Mouse (Mus musculus) stomach, embryonic 16.5 days (tissue): ENCODE results near the gene Trim62. TPM values are rescaled to one million over a fixed set of nuclear protein-coding genes. Genes with fewer than 3 reads are reported as not detected.

Experiments used
- ATAC-seq: fragments of 200-750 bp; cut with Nextera tagmentation; 2 replicates; pipeline ENCODE4 v1.8.0; 2017; ENCODE audit warnings: moderate number of reproducible peaks, moderate TSS enrichment; ENCODE audit not compliant: insufficient read depth, low FRiP score
- H3K27ac ChIP-seq: fragments of 300-500 bp; sonication (generic); 2 replicates; pipeline ENCODE4 v1.5.1; 2014; ENCODE audit warnings: low read length
- H3K27me3 ChIP-seq: fragments of 300-500 bp; sonication (generic); 2 replicates; pipeline ENCODE4 v1.6.1; 2014; ENCODE audit warnings: low read length, control low read depth, mixed read lengths; ENCODE audit not compliant: control insufficient read depth, insufficient read depth
- H3K36me3 ChIP-seq: fragments of 300-500 bp; sonication (generic); 2 replicates; pipeline ENCODE4 v1.6.1; 2014; ENCODE audit warnings: low read length; ENCODE audit not compliant: control insufficient read depth, insufficient read depth
- H3K4me1 ChIP-seq: fragments of 300-500 bp; sonication (generic); 2 replicates; pipeline ENCODE4 v1.6.1; 2014; ENCODE audit warnings: low read length, control low read depth, mixed read lengths; ENCODE audit not compliant: control insufficient read depth, insufficient read depth
- H3K4me2 ChIP-seq: fragments of 300-500 bp; sonication (generic); 2 replicates; pipeline ENCODE4 v1.6.1; 2014; ENCODE audit warnings: low read depth, low read length, mixed read lengths
- H3K4me3 ChIP-seq: fragments of 300-500 bp; sonication (generic); replicated peaks from 2 replicates; pipeline ENCODE4 v1.5.1; 2014; ENCODE audit warnings: mild to moderate bottlenecking, low read length
- H3K9ac ChIP-seq: fragments of 300-500 bp; sonication (generic); 2 replicates; pipeline ENCODE4 v1.6.1; 2014; ENCODE audit warnings: low read length
- H3K9me3 ChIP-seq: fragments of 300-500 bp; sonication (generic); replicated peaks from 2 replicates; pipeline ENCODE4 v1.6.1; 2016; ENCODE audit warnings: low read length, control low read depth; ENCODE audit not compliant: control insufficient read depth
- WGBS: fragments of 180-500 bp; shearing (Covaris S2); extraction: QIAGEN DNeasy Blood & Tissue Kit; methylation state at CpG from one replicate; pipeline ENCODE4 v1.1.7; 2014; 5-methylcytosine and 5-hydroxymethylcytosine counted together
- polyA plus RNA-seq: library from polyadenylated mRNA; unstranded; fragments of >200 nt; fragmentation: Nextera tagmentation; extraction: Ambion mirVana; gene quantifications from 2 replicates; pipeline ENCODE4 v1.2.1, GENCODE M21; 2015

Gene Trim62
- polyA plus RNA-seq, 1 experiment from 2014 or later, result 2.8 TPM

GRCm38 (mm10) chr4:128888436-128888990 lies 5.1 kb downstream of the Trim62 start:
- no peak overlapping the region for H3K9ac ChIP-seq
- 85% methylated on average over 6 of the region's 6 CpGs for WGBS
- no peak for ATAC-seq
- H3K36me3 ChIP-seq, result 0 out of 2 replicates have a peak, but pooled peaks cover 3% of the 10 kb centered on the region
- H3K4me3 ChIP-seq, result no peak overlapping the region
- peaks cover 10% of the 10 kb centered on the region for H3K4me1 ChIP-seq
- H3K27me3 ChIP-seq, result peaks cover 4% of the 10 kb centered on the region; the same call in 1 of the 2 replicates
- H3K9me3 ChIP-seq, result no peaks in the 10 kb centered on the region
- H3K27ac ChIP-seq, result no peak overlapping the region
- no peak overlapping the region for H3K4me2 ChIP-seq

GRCm38 (mm10) chr4:128889752-128890630 lies 6.6 kb downstream of the Trim62 start:
- Histone ChIP-seq H3K4me1 (peaks cover 4% of the 10 kb centered on the region; the same call in 1 of the 2 replicates), H3K9me3 (no peaks in the 10 kb centered on the region), H3K36me3 (0 out of 2 replicates have a peak, but pooled peaks cover 3% of the 10 kb centered on the region), H3K27me3 (no peaks in the 10 kb centered on the region), H3K9ac (no peak overlapping the region), H3K4me3 (no peak overlapping the region), H3K4me2 (no peak overlapping the region), H3K27ac (no peak overlapping the region)
- ATAC-seq, result no peak
- 78% methylated on average over 12 of the region's 12 CpGs for WGBS

- H3K4me3 ChIP-seq, result no peak overlapping the region
- H3K9me3 ChIP-seq, result no peaks in the 10 kb centered on the region
- no peak overlapping the region for H3K9ac ChIP-seq
- no peak overlapping the region for H3K4me2 ChIP-seq
- 26% methylated on average over 1 of the region's 1 CpGs for WGBS
- H3K4me1 ChIP-seq, result peaks cover 4% of the 10 kb centered on the region; the same call in 1 of the 2 replicates
- H3K36me3 ChIP-seq, result no peaks in the 10 kb centered on the region
- H3K27me3 ChIP-seq, result no peaks in the 10 kb centered on the region
- H3K27ac ChIP-seq, result no peak overlapping the region
- no peak for ATAC-seq
These were observed 7.8 kb downstream of the Trim62 start for GRCm38 (mm10) chr4:128891157-128891556.

- H3K27me3 ChIP-seq, result no peaks in the 10 kb centered on the region
- no peak overlapping the region for H3K9ac ChIP-seq
- no peaks in the 10 kb centered on the region for H3K4me1 ChIP-seq
- no peak for ATAC-seq
- H3K4me3 ChIP-seq, result no peak overlapping the region
- H3K27ac ChIP-seq, result no peak overlapping the region
- WGBS, result 69% methylated on average over 6 of the region's 6 CpGs
- H3K9me3 ChIP-seq, result no peaks in the 10 kb centered on the region
- H3K4me2 ChIP-seq, result no peak overlapping the region
- no peaks in the 10 kb centered on the region for H3K36me3 ChIP-seq
These were observed 8.4 kb downstream of the Trim62 start for GRCm38 (mm10) chr4:128891746-128892145.

- Histone ChIP-seq H3K27me3 (no peaks in the 10 kb centered on the region), H3K4me3 (no peak overlapping the region), H3K4me2 (no peak overlapping the region), H3K36me3 (no peaks in the 10 kb centered on the region), H3K4me1 (no peaks in the 10 kb centered on the region), H3K9me3 (no peaks in the 10 kb centered on the region), H3K9ac (no peak overlapping the region), H3K27ac (no peak overlapping the region)
- no peak for ATAC-seq
- WGBS, result 83% methylated on average over 6 of the region's 6 CpGs
These were observed 8.8 kb downstream of the Trim62 start for GRCm38 (mm10) chr4:128892188-128892587.

GRCm38 (mm10) chr4:128894112-128894511 lies 10.7 kb downstream of the Trim62 start:
- Histone ChIP-seq H3K4me2 (no peak overlapping the region), H3K9ac (no peak overlapping the region), H3K36me3 (no peaks in the 10 kb centered on the region), H3K27me3 (no peaks in the 10 kb centered on the region), H3K4me3 (no peak overlapping the region), H3K4me1 (peaks cover 15% of the 10 kb centered on the region), H3K27ac (no peak overlapping the region), H3K9me3 (no peaks in the 10 kb centered on the region)
- 82% methylated on average over 12 of the region's 12 CpGs for WGBS
- no peak for ATAC-seq

GRCm38 (mm10) chr4:128895841-128896240 lies 12.5 kb downstream of the Trim62 start:
- peaks cover 23% of the 10 kb centered on the region for H3K4me1 ChIP-seq
- no peaks in the 10 kb centered on the region for H3K27me3 ChIP-seq
- no peaks in the 10 kb centered on the region for H3K36me3 ChIP-seq
- no peak overlapping the region for H3K9ac ChIP-seq
- WGBS, result 87% methylated on average over 4 of the region's 4 CpGs
- no peak overlapping the region for H3K27ac ChIP-seq
- no peak overlapping the region for H3K4me2 ChIP-seq
- ATAC-seq, result no peak
- H3K4me3 ChIP-seq, result no peak overlapping the region
- H3K9me3 ChIP-seq, result no peaks in the 10 kb centered on the region

- 91% methylated on average over 10 of the region's 10 CpGs for WGBS
These were observed 13.3 kb downstream of the Trim62 start for GRCm38 (mm10) chr4:128896667-128897066.

GRCm38 (mm10) chr4:128897911-128898421 lies 14.6 kb downstream of the Trim62 start:
- Histone ChIP-seq H3K4me2 (no peak overlapping the region), H3K27me3 (no peaks in the 10 kb centered on the region), H3K4me3 (no peak overlapping the region), H3K9me3 (no peaks in the 10 kb centered on the region), H3K36me3 (no peaks in the 10 kb centered on the region), H3K27ac (no peak overlapping the region), H3K4me1 (peaks cover 23% of the 10 kb centered on the region), H3K9ac (no peak overlapping the region)
- peak; percentile 48 for ATAC-seq
- WGBS, result 8% methylated on average over 7 of the region's 7 CpGs

More at GRCm38 (mm10) chr4:128896667-128897066, 13.3 kb downstream of the Trim62 start:
- ATAC-seq, result no peak
- Histone ChIP-seq H3K9me3 (no peaks in the 10 kb centered on the region), H3K4me1 (peaks cover 23% of the 10 kb centered on the region), H3K27me3 (no peaks in the 10 kb centered on the region), H3K4me2 (no peak overlapping the region), H3K27ac (no peak overlapping the region), H3K4me3 (no peak overlapping the region), H3K36me3 (no peaks in the 10 kb centered on the region), H3K9ac (no peak overlapping the region)
